Mouse (Mus musculus) forebrain, postnatal 0 days (tissue): ENCODE results near the gene Metap2. TPM values are rescaled to one million over a fixed set of nuclear protein-coding genes. Genes with fewer than 3 reads are reported as not detected.

Experiments used
- ATAC-seq: fragments of 200-750 bp; cut with Nextera tagmentation; 2 replicates; pipeline ENCODE4 v1.8.0; 2017; ENCODE audit warnings: mild to moderate bottlenecking, moderate library complexity
- DNase-seq: peaks from one replicate; pipeline ENCODE4 v3.0.0-alpha.2; 2015
- H3K27ac ChIP-seq: fragments of 300-500 bp; sonication (generic); 2 replicates; pipeline ENCODE4 v1.5.1; 2014; ENCODE audit warnings: low read depth, mild to moderate bottlenecking, antibody characterized with exemption, low read length, moderate library complexity, mixed read lengths
- H3K27me3 ChIP-seq: fragments of 300-500 bp; sonication (generic); 2 replicates; pipeline ENCODE4 v1.6.1; 2014; ENCODE audit warnings: mild to moderate bottlenecking, low read length, mixed read lengths; ENCODE audit not compliant: insufficient read depth
- H3K36me3 ChIP-seq: fragments of 300-500 bp; sonication (generic); 2 replicates; pipeline ENCODE4 v1.6.1; 2014; ENCODE audit warnings: mild to moderate bottlenecking, moderate library complexity; ENCODE audit not compliant: insufficient read depth
- H3K4me1 ChIP-seq: fragments of 300-500 bp; sonication (generic); 2 replicates; pipeline ENCODE4 v1.6.1; 2014; ENCODE audit warnings: antibody characterized with exemption; ENCODE audit not compliant: insufficient read depth
- H3K4me2 ChIP-seq: fragments of 300-500 bp; sonication (generic); 2 replicates; pipeline ENCODE4 v1.6.1; 2014; ENCODE audit warnings: low read depth, mild to moderate bottlenecking, moderate library complexity
- H3K4me3 ChIP-seq: fragments of 300-500 bp; sonication (generic); 2 replicates; pipeline ENCODE4 v1.5.1; 2014; ENCODE audit warnings: low read depth, low read length, mixed read lengths
- H3K9ac ChIP-seq: fragments of 300-500 bp; sonication (generic); 2 replicates; pipeline ENCODE4 v1.6.1; 2014; ENCODE audit warnings: mild to moderate bottlenecking
- H3K9me3 ChIP-seq: fragments of 300-500 bp; sonication (generic); 2 replicates; pipeline ENCODE4 v1.6.1; 2016; ENCODE audit warnings: low read length
- CTCF ChIP-seq: sonication (generic); IDR thresholded peaks from 2 replicates; pipeline ENCODE4 v1.5.1; 2016; ENCODE audit warnings: antibody characterized with exemption, control low read depth, low read depth
- WGBS: fragments of 180-500 bp; shearing (Covaris S2); extraction: QIAGEN DNeasy Blood & Tissue Kit; methylation state at CpG from one replicate; pipeline ENCODE4 v1.1.7; 2014; 5-methylcytosine and 5-hydroxymethylcytosine counted together
- polyA plus RNA-seq: library from polyadenylated mRNA; unstranded; fragments of >200 nt; fragmentation: Nextera tagmentation; extraction: Ambion mirVana; gene quantifications from 2 replicates; pipeline ENCODE4 v1.2.1, GENCODE M21; 2015
- total RNA-seq: library from RNA; depleted of rRNA; stranded (reverse); fragments of >200 nt; gene quantifications from 2 replicates; pipeline ENCODE4 v1.2.3, GENCODE M21; 2014

Metap2 gene
- total and polyA plus RNA-seq, 2 experiments from 2014 or later: 106 to 144 TPM

DNA sequence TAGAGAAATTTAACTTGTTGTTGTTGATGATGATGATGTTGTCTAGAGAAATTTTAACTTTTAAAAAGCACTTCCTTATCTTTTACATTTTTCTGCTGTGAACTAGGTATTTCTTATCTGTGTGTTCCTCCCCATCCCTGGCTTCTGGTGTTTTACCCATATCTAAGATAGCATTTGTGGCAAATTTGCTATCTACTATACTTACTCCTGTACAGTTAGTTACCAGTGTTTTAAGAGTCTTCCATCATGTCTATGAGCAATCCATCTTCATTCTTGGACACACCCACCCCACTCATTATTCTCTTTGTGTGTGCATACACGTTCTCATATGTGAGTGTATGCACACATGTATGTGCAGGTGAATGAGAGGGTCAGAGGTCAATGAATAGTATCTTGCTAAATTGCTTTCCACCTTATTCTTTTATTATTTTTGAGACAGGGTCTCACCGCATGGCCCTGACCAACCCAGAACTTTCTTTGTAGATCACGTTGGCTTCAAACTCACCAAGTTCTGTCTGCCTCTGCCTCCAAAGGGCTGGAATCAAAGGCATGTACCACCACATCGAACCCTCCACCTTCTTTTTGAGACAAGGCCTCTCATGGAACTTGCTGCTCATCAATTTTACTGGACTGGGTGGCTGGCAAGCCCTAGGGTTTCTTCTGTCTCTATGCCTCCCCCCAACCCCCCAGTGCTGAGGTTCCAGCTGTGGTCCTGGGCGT, 15.4 kb upstream of the Metap2 start:
- 91% methylated on average over 5 of the region's 5 CpGs for WGBS
- no peaks in the 10 kb centered on the region for H3K27me3 ChIP-seq

DNA sequence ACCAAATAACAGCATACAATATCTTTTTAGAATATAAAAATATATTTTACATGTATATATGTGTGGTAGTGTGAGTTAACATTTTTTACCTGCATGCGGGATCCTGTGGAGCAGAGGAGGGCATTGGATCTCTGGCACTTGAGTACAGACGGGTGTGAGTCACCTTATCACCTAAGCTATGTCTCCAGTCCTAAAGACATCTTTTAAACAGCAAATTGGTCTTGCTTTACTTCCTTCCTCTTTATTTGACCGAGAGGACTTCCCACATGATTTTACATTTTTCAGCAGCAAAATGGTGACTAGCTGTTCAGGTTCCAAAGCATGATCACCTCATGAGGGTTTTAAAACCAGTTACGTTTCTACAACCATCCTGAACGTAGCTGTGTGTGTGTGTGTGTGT, 14.4 kb upstream of the Metap2 start:
- H3K4me2 ChIP-seq: no peak overlapping the region
- no peak for TF ChIP-seq CTCF
- no peak for ATAC-seq
- H3K27me3 ChIP-seq: no peaks in the 10 kb centered on the region
- H3K9me3 ChIP-seq: no peaks in the 10 kb centered on the region
- WGBS: 87% methylated on average over 5 of the region's 5 CpGs
- H3K9ac ChIP-seq: no peak overlapping the region
- no peak overlapping the region for H3K4me3 ChIP-seq
- no peaks in the 10 kb centered on the region for H3K4me1 ChIP-seq
- no peaks in the 10 kb centered on the region for H3K36me3 ChIP-seq
- H3K27ac ChIP-seq: no peak overlapping the region
- DNase-seq: no peak

More for the DNA sequence above, 15.4 kb upstream of the Metap2 start:
- no peak overlapping the region for H3K9ac ChIP-seq
- H3K4me2 ChIP-seq: no peak overlapping the region
- H3K4me1 ChIP-seq: no peaks in the 10 kb centered on the region
- no peak for TF ChIP-seq CTCF
- H3K9me3 ChIP-seq: no peaks in the 10 kb centered on the region
- H3K4me3 ChIP-seq: no peak overlapping the region
- DNase-seq: no peak
- ATAC-seq: no peak
- no peak overlapping the region for H3K27ac ChIP-seq
- H3K36me3 ChIP-seq: no peaks in the 10 kb centered on the region

DNA sequence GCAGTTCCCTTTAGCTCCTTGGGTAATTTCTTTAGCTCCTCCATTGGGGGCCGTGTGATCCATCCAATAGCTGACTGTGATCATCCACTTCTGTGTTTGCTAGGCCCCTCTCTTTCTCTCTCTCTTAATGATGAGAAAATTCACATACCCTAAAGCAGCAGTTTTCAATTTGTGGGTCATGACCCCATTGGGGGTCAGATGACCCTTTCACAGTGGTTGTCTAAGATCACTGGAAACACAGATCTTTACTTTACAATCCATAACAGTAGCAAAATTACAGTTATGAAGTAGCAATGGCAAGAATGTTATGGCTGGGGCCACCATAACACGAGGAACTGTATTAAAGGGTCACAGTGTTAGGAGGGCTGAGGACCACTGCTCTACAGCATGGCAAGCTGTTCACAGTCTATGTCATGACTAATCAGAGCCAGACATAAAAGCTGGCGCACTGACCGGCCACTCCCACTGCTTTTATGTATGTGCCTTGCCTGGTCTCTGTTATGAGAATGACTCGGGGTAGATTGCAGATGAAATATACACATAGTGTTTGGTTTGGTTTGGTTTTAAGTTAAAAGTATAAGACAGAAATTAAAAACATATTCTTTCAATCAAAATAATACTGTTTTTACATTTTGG, 13.0 kb upstream of the Metap2 start:
- Histone ChIP-seq H3K9ac (no peak overlapping the region), H3K36me3 (no peaks in the 10 kb centered on the region), H3K27ac (no peak overlapping the region), H3K27me3 (no peaks in the 10 kb centered on the region), H3K4me1 (no peaks in the 10 kb centered on the region), H3K4me3 (no peak overlapping the region), H3K4me2 (no peak overlapping the region), H3K9me3 (no peaks in the 10 kb centered on the region)
- ATAC-seq: no peak
- no peak for TF ChIP-seq CTCF
- WGBS: 82% methylated on average over 5 of the region's 5 CpGs
- DNase-seq: no peak

DNA sequence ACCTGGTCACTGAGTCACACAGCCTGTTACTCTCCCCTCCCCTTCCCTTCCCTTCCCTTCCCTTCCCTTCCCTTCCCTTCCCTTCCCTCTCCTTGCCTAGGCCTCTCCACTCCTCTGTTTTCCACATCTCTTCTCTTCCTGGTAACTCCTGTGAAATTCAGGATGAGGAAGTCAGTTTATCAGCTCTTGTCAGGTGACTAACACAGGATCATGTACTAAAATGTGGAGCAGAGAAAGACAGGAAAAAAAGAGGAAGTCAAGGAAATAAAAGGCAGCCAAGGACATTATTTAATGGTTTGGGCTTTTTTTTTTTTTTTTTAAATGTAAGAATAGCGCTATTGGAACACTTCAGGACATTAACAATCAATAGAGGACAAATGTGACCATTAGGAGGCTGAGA, 12.1 kb upstream of the Metap2 start:
- H3K27me3 ChIP-seq: no peaks in the 10 kb centered on the region
- no peaks in the 10 kb centered on the region for H3K9me3 ChIP-seq
- H3K4me2 ChIP-seq: no peak overlapping the region
- no peak for TF ChIP-seq CTCF
- H3K27ac ChIP-seq: no peak overlapping the region
- no peak for ATAC-seq
- H3K4me1 ChIP-seq: no peaks in the 10 kb centered on the region
- H3K36me3 ChIP-seq: no peaks in the 10 kb centered on the region
- no peak overlapping the region for H3K4me3 ChIP-seq
- no peak for DNase-seq
- WGBS: 90% methylated on average over 1 of the region's 1 CpGs
- H3K9ac ChIP-seq: no peak overlapping the region

DNA sequence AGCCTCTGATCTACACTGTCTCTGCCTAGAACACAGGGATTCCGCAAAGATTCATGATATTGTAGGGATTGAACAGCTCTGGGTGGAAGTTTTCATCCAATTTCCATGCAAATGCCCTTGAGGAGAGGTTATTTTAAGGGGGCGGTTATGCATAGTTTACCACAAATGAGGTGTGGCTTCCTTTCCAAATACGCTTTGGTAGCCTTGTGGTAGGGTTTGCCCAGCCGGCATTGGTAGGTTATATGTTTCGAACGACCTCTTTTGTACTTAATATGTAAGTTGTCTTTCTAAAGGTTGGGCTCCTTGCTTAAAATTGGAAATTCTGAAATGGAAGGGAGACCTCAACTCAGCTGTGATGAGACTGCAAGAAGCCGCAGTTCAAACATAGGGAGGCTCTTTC, 11.6 kb upstream of the Metap2 start:
- Histone ChIP-seq H3K9me3 (no peaks in the 10 kb centered on the region), H3K27ac (no peak overlapping the region), H3K27me3 (no peaks in the 10 kb centered on the region), H3K4me1 (no peaks in the 10 kb centered on the region), H3K36me3 (no peaks in the 10 kb centered on the region), H3K4me3 (no peak overlapping the region), H3K4me2 (no peak overlapping the region), H3K9ac (no peak overlapping the region)
- TF ChIP-seq CTCF: no peak
- ATAC-seq: no peak
- WGBS: 97% methylated on average over 7 of the region's 7 CpGs
- DNase-seq: no peak

DNA sequence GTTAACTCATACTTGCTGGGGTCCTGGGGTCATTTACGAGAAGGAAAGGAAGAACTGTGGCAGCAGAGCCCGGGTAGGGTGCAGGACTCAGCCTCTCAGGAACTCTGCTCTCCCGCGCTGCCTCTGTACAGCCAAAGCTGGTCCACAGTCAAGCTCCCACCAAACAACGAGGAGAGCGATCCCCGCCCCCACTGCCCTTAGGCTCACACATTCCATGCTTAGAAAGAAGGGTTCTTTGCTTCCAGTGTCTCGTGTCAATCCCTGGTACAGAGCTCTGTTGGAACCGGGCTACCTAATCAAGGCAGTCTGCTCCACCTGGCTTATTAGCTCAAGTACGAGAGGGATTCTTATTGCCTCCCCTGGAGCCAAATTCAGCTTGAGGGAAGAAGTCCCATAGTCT, 10.5 kb upstream of the Metap2 start:
- Histone ChIP-seq H3K27ac (no peak overlapping the region), H3K9ac (no peak overlapping the region), H3K4me1 (no peaks in the 10 kb centered on the region), H3K4me2 (no peak overlapping the region), H3K36me3 (no peaks in the 10 kb centered on the region), H3K27me3 (no peaks in the 10 kb centered on the region), H3K9me3 (no peaks in the 10 kb centered on the region), H3K4me3 (no peak overlapping the region)
- no peak for ATAC-seq
- no peak for DNase-seq
- WGBS: 61% methylated on average over 10 of the region's 10 CpGs
- no peak for TF ChIP-seq CTCF

DNA sequence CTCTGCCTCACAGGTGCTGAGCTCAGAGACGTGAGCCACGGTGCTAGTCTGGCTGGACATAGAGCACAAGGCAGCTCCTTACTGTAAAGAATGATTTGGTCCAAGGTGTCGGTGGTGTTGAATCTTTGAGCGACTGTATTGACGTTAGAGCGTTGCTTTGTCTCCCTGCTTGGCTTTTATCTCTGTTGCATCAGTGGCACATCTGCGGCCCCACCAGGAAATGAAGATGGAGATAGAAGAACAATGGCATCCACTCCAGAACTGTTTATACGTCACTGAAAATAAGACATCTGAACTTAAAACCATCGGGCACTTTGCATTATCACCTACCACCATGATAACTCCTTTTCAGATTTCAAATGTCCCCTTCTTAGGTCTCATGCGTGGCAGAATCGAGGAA, 3.0 kb upstream of the Metap2 start:
- whole genome bisulfite sequencing: 88% methylated on average over 11 of the region's 11 CpGs
- DNase-seq (no peak), ATAC-seq (no peak)
- Histone ChIP-seq H3K9me3 (no peaks in the 10 kb centered on the region), H3K27ac (no peak overlapping the region), H3K27me3 (no peaks in the 10 kb centered on the region), H3K4me3 (no peak overlapping the region), H3K36me3 (no peaks in the 10 kb centered on the region), H3K9ac (no peak overlapping the region), H3K4me2 (no peak overlapping the region), H3K4me1 (no peaks in the 10 kb centered on the region)
- TF ChIP-seq CTCF: no peak
